Mouse (Mus musculus) lung, embryonic 15.5 days (tissue): Measurements from ENCODE around the gene Gm20843. TPM values are rescaled to one million over a fixed set of nuclear protein-coding genes. Genes with fewer than 3 reads are reported as not detected.
"Not testable (repeated sequence)": the region's sequence is repeated elsewhere in the genome, so short reads cannot be mapped to it uniquely, and the experiment has no call there.

Experiments
- ATAC-seq: fragments of 200-750 bp; cut with Nextera tagmentation; 2 replicates; pipeline ENCODE4 v1.8.0; 2017; ENCODE audit warnings: moderate number of reproducible peaks, borderline replicate concordance; ENCODE audit not compliant: low FRiP score, low TSS enrichment; ENCODE audit errors: extremely low read depth
- H3K27ac ChIP-seq: fragments of 300-500 bp; sonication (generic); 2 replicates; pipeline ENCODE4 v1.5.1; 2015; ENCODE audit warnings: moderate library complexity, mild to moderate bottlenecking, inconsistent platforms
- H3K27me3 ChIP-seq: fragments of 300-500 bp; sonication (generic); 2 replicates; pipeline ENCODE4 v1.6.1; 2015; ENCODE audit warnings: inconsistent platforms
- H3K36me3 ChIP-seq: fragments of 300-500 bp; sonication (generic); 2 replicates; pipeline ENCODE4 v1.6.1; 2015; ENCODE audit warnings: inconsistent platforms
- H3K4me1 ChIP-seq: fragments of 300-500 bp; sonication (generic); 2 replicates; pipeline ENCODE4 v1.6.1; 2015; ENCODE audit warnings: inconsistent platforms
- H3K4me2 ChIP-seq: fragments of 300-500 bp; sonication (generic); 2 replicates; pipeline ENCODE4 v1.6.1; 2015; ENCODE audit warnings: inconsistent platforms, mild to moderate bottlenecking, moderate library complexity
- H3K4me3 ChIP-seq: fragments of 300-500 bp; sonication (generic); 2 replicates; pipeline ENCODE4 v1.5.1; 2015; ENCODE audit warnings: mild to moderate bottlenecking, inconsistent platforms
- H3K9ac ChIP-seq: fragments of 300-500 bp; sonication (generic); 2 replicates; pipeline ENCODE4 v1.6.1; 2015; ENCODE audit warnings: inconsistent platforms
- H3K9me3 ChIP-seq: fragments of 300-500 bp; sonication (generic); 2 replicates; pipeline ENCODE4 v1.6.1; 2016; ENCODE audit warnings: inconsistent platforms
- WGBS: fragments of 180-500 bp; shearing (Covaris S2); methylation state at CpG from one replicate; pipeline ENCODE4 v1.1.7; 2015; 5-methylcytosine and 5-hydroxymethylcytosine counted together
- polyA plus RNA-seq: library from polyadenylated mRNA; unstranded; fragments of >200 nt; fragmentation: Nextera tagmentation; extraction: Ambion mirVana; gene quantifications from 2 replicates; pipeline ENCODE4 v1.2.1, GENCODE M21; 2015

Gene Gm20843
- polyA plus RNA-seq: not detected in 2 replicates

GRCm38 (mm10) chrY:72247018-72247417, at the start of gene Gm20843:
Gene Gm20843, minus strand, starts transcription at chrY:72247118.
- not testable (repeated sequence) for H3K4me3 ChIP-seq, H3K36me3 ChIP-seq, H3K4me2 ChIP-seq, ATAC-seq, H3K9me3 ChIP-seq, H3K27ac ChIP-seq, H3K9ac ChIP-seq, H3K27me3 ChIP-seq, H3K4me1 ChIP-seq
- WGBS: no CpG with 5 or more reads among the region's 6 CpGs
